Mouse (Mus musculus) spleen, adult 12 weeks (tissue): ENCODE data around the gene Fam120a.

Experiments used
- DNase-seq: peaks from one replicate; pipeline ENCODE4 v3.0.0; 2022; ENCODE audit warnings: low spot score

Fam120a gene

GRCm38 (mm10) chr13:48913141-48913540 lies 54.7 kb downstream of the Fam120a start:
- DNase-seq = no peak

GRCm38 (mm10) chr13:48911426-48911825 lies 56.4 kb downstream of the Fam120a start:
- DNase-seq = no peak

GRCm38 (mm10) chr13:48905458-48905857 lies 62.4 kb downstream of the Fam120a start:
- no peak for DNase-seq

GRCm38 (mm10) chr13:48895376-48895775 lies 72.4 kb downstream of the Fam120a start:
- DNase-seq = no peak

- no peak for DNase-seq
Measured at GRCm38 (mm10) chr13:48890260-48890960, 77.4 kb downstream of the Fam120a start.

GRCm38 (mm10) chr13:48878534-48878933 lies 89.3 kb downstream of the Fam120a start:
- DNase-seq = peak; percentile 91

- no peak for DNase-seq
Measured at GRCm38 (mm10) chr13:48877805-48878204, 90.0 kb downstream of the Fam120a start.

GRCm38 (mm10) chr13:48872726-48873125 lies 95.1 kb downstream of the Fam120a start:
- no peak for DNase-seq

GRCm38 (mm10) chr13:48871887-48872606 lies 95.8 kb downstream of the Fam120a start:
- DNase-seq = no peak

- peak; percentile 16 for DNase-seq
Measured at GRCm38 (mm10) chr13:48870771-48871731, 96.8 kb downstream of the Fam120a start, which contains the start of gene Phf2. Gene Phf2 (minus strand): TSS chr13:48871119.

- peak; percentile 50 for DNase-seq
Measured at GRCm38 (mm10) chr13:48869950-48870770, 97.7 kb downstream of the Fam120a start.

GRCm38 (mm10) chr13:48869600-48869949 lies 98.2 kb downstream of the Fam120a start:
- DNase-seq = no peak

GRCm38 (mm10) chr13:48869088-48869487 lies 98.7 kb downstream of the Fam120a start:
- no peak for DNase-seq

GRCm38 (mm10) chr13:48864673-48865356 lies 103.0 kb downstream of the Fam120a start:
- DNase-seq = no peak

GRCm38 (mm10) chr13:48863556-48863955 lies 104.3 kb downstream of the Fam120a start:
- no peak for DNase-seq

- DNase-seq = no peak
Measured at GRCm38 (mm10) chr13:48861913-48862312, 105.9 kb downstream of the Fam120a start.

GRCm38 (mm10) chr13:48858779-48859178 lies 109.0 kb downstream of the Fam120a start:
- no peak for DNase-seq

- no peak for DNase-seq
Measured at GRCm38 (mm10) chr13:48858054-48858453, 109.8 kb downstream of the Fam120a start.

- DNase-seq = no peak
Measured at GRCm38 (mm10) chr13:48857246-48857932, 110.4 kb downstream of the Fam120a start.

GRCm38 (mm10) chr13:48853947-48854346 lies 113.9 kb downstream of the Fam120a start:
- DNase-seq = no peak
